Mouse (Mus musculus) embryonic fibroblast, embryonic 13.5 days (primary cell): Measurements from ENCODE around the gene Fam69a. TPM values are rescaled to one million over a fixed set of nuclear protein-coding genes. Genes with fewer than 3 reads are reported as not detected.

Experiments used
- H3K27ac ChIP-seq: 2 replicates; pipeline ENCODE4 v1.5.1; 2012; ENCODE audit warnings: low read length, control low read depth, inconsistent platforms; ENCODE audit not compliant: insufficient read depth
- H3K4me1 ChIP-seq: 2 replicates; pipeline ENCODE4 v1.6.1; 2011; ENCODE audit warnings: low read length; ENCODE audit not compliant: control insufficient read depth, insufficient read depth
- H3K4me3 ChIP-seq: 2 replicates; pipeline ENCODE4 v1.5.1; 2011; ENCODE audit warnings: mild to moderate bottlenecking, control low read depth, low read length; ENCODE audit not compliant: insufficient read depth
- CTCF ChIP-seq: IDR thresholded peaks from 2 replicates; pipeline ENCODE4 v1.5.1; 2011; ENCODE audit warnings: mild to moderate bottlenecking, control low read depth, low read length, moderate library complexity, borderline replicate concordance; ENCODE audit not compliant: insufficient read depth
- POLR2A ChIP-seq: IDR thresholded peaks from 2 replicates; pipeline ENCODE4 v1.6.1; 2011; ENCODE audit warnings: low read depth, mild to moderate bottlenecking, control low read depth, low read length, moderate library complexity
- polyA plus RNA-seq: library from polyadenylated mRNA; stranded (reverse); fragments of >200 nt; gene quantifications from 2 replicates; pipeline ENCODE4 v1.2.4, GENCODE M21; 2011; ENCODE audit warnings: low read depth; ENCODE audit not compliant: missing spikeins, insufficient read length

Gene Fam69a
- polyA plus RNA-seq, 1 experiment, result 15.4 TPM

GRCm38 (mm10) chr5:108015422-108015821 lies 28.5 kb upstream of the Fam69a start:
- H3K4me1 ChIP-seq, result no peaks in the 10 kb centered on the region
- TF ChIP-seq CTCF (no peak), POLR2A (no peak)
- no peak overlapping the region for H3K4me3 ChIP-seq
- H3K27ac ChIP-seq, result no peak overlapping the region

DNA sequence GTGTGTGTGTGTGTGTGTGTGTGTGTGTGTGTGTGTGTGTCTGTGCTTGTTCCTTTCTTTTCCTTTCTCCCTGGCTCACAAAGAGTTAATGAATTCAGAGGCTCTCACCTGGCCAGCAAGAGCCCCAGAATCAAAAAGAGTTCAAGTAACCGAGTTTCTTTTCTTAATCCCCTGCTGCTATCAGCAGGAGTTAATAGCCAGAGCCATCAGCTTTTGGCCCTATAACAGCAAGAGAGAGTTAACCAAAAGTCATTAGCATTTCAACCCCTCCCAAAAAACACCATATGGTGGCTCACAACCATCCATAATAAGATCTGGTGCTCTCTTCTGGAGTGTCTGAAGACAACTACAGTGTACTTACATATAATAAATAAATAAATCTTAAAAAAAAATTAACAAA lies 27.3 kb upstream of the Fam69a start:
- H3K27ac ChIP-seq, result no peak overlapping the region
- H3K4me1 ChIP-seq, result no peaks in the 10 kb centered on the region
- TF ChIP-seq POLR2A (no peak), CTCF (no peak)
- H3K4me3 ChIP-seq, result no peak overlapping the region

GRCm38 (mm10) chr5:108009721-108010120 lies 22.8 kb upstream of the Fam69a start:
- TF ChIP-seq POLR2A (no peak), CTCF (no peak)
- Histone ChIP-seq H3K27ac (no peak overlapping the region), H3K4me1 (no peaks in the 10 kb centered on the region), H3K4me3 (no peak overlapping the region)

DNA sequence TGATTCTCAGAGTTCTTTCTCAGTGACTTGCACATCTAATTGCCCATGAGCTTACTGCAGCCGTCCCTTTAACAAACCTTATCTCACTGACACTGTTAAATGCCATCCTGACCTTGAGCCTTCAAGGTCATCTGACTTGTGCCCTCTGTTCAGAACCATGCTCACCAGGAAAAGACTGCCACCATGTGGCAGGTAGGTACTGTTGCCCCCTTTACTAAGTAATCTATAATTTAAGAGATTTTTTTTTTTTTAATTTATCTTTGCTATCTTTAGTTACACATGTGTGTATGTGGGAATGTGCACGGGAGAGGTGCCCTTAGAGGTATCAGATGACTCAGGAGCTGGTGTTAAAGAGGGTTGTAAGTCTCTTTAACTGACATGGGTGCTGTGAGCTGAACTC lies 18.2 kb upstream of the Fam69a start:
- H3K4me1 ChIP-seq, result no peaks in the 10 kb centered on the region
- no peak overlapping the region for H3K27ac ChIP-seq
- H3K4me3 ChIP-seq, result no peak overlapping the region
- TF ChIP-seq CTCF (no peak; the same call in 1 of the 2 replicates), POLR2A (no peak)

DNA sequence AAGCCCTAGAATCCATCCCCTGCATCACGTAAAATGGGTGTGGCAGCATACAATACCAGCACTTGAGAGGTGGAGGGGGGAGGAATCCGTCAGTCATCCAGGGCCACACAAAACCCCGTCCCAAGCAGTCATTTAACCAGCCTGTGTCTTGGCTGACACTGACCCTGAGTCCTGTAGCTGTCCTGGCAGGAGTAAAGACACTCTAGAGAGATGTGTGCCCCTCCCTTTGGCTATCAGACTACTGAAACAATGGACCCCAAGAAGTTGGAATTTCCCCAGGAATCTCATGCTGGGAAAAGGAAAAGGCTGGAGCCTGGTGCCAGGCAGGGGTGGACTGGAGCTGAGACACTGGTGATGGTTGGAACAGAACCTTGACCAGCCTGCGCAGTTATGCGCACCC lies 15.8 kb upstream of the Fam69a start:
- H3K4me3 ChIP-seq, result no peak overlapping the region
- no peak for TF ChIP-seq CTCF
- H3K4me1 ChIP-seq, result no peaks in the 10 kb centered on the region; the same call in 1 of the 2 replicates
- H3K27ac ChIP-seq, result no peak overlapping the region

DNA sequence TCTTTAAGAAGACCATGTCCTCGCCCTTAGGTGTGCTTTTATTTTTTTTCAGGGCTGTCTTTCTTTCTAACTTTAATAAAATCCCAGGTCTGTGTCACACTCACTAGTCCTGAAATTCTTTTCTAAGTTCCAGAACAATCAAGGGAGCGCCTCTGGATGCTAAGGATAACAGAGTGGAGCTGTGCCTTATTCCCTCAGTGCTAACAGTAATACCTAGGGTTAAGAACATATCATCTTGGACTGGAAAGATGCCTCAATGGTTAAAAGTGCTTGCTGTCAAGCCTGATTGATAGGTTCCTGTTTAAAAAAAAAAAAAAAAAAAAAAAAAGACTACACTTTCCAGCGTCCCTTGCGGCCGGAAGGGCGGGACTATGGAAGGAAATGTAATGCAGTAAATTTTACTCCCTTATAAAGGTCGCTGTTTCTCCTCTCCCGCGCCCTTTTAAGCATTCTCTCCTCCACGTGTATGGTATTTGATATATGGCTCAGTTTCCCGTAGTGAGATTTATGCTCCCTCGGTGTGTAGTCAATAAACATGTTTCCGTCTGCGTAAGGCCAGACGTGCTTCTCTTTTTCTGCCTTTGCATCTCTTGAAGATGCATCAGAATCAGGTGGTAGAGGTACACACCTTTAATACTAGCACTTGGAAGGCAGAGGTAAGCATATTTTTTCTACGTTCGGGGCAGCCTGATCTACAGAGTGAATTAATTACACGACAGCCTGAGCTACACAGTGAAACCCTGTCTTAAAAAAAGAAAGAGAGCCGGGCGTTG lies 14.1 kb upstream of the Fam69a start:
- Histone ChIP-seq H3K27ac (peak overlapping the region; percentile 17; the same call in 1 of the 2 replicates), H3K4me1 (peaks cover 3% of the 10 kb centered on the region; the same call in 1 of the 2 replicates), H3K4me3 (peak overlapping the region; percentile 77)
- TF ChIP-seq POLR2A, result peak; percentile 70
- TF ChIP-seq CTCF, result no peak

DNA sequence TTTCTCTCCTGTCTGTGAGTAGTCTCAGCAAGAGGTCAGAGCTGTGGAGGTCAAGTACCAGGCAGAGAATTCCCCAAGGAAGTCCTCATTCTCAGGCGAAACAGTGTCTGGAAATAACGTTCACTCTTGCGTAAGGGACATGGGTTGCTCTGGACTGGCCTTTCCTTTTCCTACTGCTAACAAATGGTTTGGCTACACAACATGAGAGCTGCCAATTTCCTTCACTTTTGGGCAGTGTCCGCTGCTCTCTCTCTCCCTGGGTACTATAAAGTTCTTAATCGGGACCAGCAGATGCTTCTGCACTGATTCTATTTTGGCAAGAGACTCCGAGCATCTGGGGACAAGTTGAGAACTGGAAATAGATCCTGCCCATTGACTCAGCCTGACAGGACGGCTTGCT lies 10.8 kb upstream of the Fam69a start:
- H3K27ac ChIP-seq, result peak overlapping the region; percentile 32; the same call in 1 of the 2 replicates
- TF ChIP-seq CTCF (no peak), POLR2A (no peak)
- H3K4me3 ChIP-seq, result no peak overlapping the region
- H3K4me1 ChIP-seq, result peaks cover 3% of the 10 kb centered on the region; the same call in 1 of the 2 replicates

- Histone ChIP-seq H3K27ac (no peak overlapping the region), H3K4me1 (peaks cover 3% of the 10 kb centered on the region; the same call in 1 of the 2 replicates), H3K4me3 (no peak overlapping the region)
- no peak for TF ChIP-seq CTCF
- TF ChIP-seq POLR2A, result no peak
These were observed 9.1 kb upstream of the Fam69a start for GRCm38 (mm10) chr5:107995936-107996335.

DNA sequence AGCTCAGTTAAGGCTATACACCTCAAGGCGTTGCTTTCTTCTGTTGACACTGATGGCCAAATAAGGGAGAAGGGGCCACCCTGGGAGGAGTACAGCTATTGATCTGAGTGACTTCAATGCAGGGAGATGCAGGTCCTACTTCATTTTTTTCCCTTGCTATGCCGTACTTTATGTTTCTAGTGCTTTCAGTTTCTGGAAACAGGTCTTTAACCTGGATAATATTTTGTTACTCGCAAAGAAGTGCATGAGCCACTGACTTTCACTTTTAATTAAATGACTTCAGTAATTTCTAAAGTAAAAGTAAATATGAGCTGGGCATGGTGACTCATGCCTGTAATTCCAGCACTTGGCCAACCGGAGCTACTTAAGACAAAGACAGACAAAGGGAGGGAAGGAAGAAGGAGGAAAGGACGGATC lies 958 bp upstream of the Fam69a start:
- H3K27ac ChIP-seq, result 0 out of 2 replicates have a peak overlapping the region, but pooled peaks have one; percentile 36
- peak overlapping the region; percentile 72 for H3K4me3 ChIP-seq
- no peaks in the 10 kb centered on the region for H3K4me1 ChIP-seq
- TF ChIP-seq CTCF (no peak), POLR2A (no peak; the same call in 1 of the 2 replicates)

GRCm38 (mm10) chr5:107986255-107986966 lies 474 bp downstream of the Fam69a start:
- TF ChIP-seq POLR2A, result no peak
- TF ChIP-seq CTCF, result peak; percentile 68; the same call in 1 of the 2 replicates
- Histone ChIP-seq H3K4me3 (peak overlapping the region; percentile 50), H3K27ac (no peak overlapping the region), H3K4me1 (no peaks in the 10 kb centered on the region)
